Mouse (Mus musculus) neural tube, embryonic 12.5 days (tissue): ENCODE data around the gene Hhat. TPM values are rescaled to one million over a fixed set of nuclear protein-coding genes. Genes with fewer than 3 reads are reported as not detected.

Experiments used
- ATAC-seq: fragments of 200-750 bp; cut with Nextera tagmentation; 2 replicates; pipeline ENCODE4 v1.8.0; 2017; ENCODE audit warnings: low read depth, mild to moderate bottlenecking, moderate TSS enrichment, moderate library complexity; ENCODE audit not compliant: low FRiP score
- H3K27ac ChIP-seq: fragments of 300-500 bp; sonication (generic); 2 replicates; pipeline ENCODE4 v1.5.1; 2016
- H3K27me3 ChIP-seq: fragments of 300-500 bp; sonication (generic); replicated peaks from 2 replicates; pipeline ENCODE4 v1.6.1; 2016; ENCODE audit warnings: mild to moderate bottlenecking
- H3K36me3 ChIP-seq: fragments of 300-500 bp; sonication (generic); 2 replicates; pipeline ENCODE4 v1.6.1; 2016; ENCODE audit warnings: mild to moderate bottlenecking
- H3K4me1 ChIP-seq: fragments of 300-500 bp; sonication (generic); 2 replicates; pipeline ENCODE4 v1.6.1; 2016
- H3K4me2 ChIP-seq: fragments of 300-500 bp; sonication (generic); replicated peaks from 2 replicates; pipeline ENCODE4 v1.6.1; 2016; ENCODE audit warnings: mild to moderate bottlenecking
- H3K4me3 ChIP-seq: fragments of 300-500 bp; sonication (generic); 2 replicates; pipeline ENCODE4 v1.5.1; 2016
- H3K9ac ChIP-seq: fragments of 300-500 bp; sonication (generic); 2 replicates; pipeline ENCODE4 v1.6.1; 2016; ENCODE audit warnings: mild to moderate bottlenecking
- H3K9me3 ChIP-seq: fragments of 300-500 bp; sonication (generic); 2 replicates; pipeline ENCODE4 v1.6.1; 2016; ENCODE audit warnings: mild to moderate bottlenecking
- WGBS: fragments of 180-500 bp; shearing (Covaris S2); methylation state at CpG from one replicate; pipeline ENCODE4 v1.1.7; 2016; 5-methylcytosine and 5-hydroxymethylcytosine counted together
- polyA plus RNA-seq: library from polyadenylated mRNA; unstranded; fragments of >200 nt; fragmentation: Nextera tagmentation; extraction: Ambion mirVana; gene quantifications from 2 replicates; pipeline ENCODE4 v1.2.1, GENCODE M21; 2016

Gene Hhat
- polyA plus RNA-seq, 1 experiment from 2014 or later, result 7.2 TPM

DNA sequence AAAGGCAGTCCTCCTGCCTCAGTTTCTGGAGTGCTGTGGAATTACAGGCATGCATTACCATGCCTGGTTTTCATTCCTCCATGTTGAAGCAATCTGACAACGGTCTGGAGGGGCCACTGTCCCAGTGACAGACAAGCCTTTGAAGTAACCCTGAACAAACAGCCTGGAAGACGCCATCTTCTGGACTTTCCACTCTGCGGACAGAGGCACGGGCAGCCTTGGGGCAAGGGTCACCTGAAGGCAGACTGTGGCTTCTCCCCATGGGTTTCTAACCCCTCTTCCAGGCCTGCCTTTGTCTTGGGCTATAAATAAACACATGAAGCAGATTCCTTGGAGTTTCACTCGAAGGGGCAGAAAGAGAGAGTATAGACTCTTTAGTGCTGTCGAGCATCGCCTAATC lies 167.5 kb downstream of the Hhat start:
- Histone ChIP-seq H3K27ac (no peak overlapping the region), H3K4me1 (0 out of 2 replicates have a peak, but pooled peaks cover 7% of the 10 kb centered on the region), H3K4me2 (no peak overlapping the region), H3K9ac (no peak overlapping the region), H3K4me3 (no peak overlapping the region), H3K9me3 (no peaks in the 10 kb centered on the region), H3K27me3 (no peaks in the 10 kb centered on the region), H3K36me3 (no peaks in the 10 kb centered on the region)
- 45% methylated on average over 7 of the region's 7 CpGs for WGBS
- ATAC-seq, result no peak

DNA sequence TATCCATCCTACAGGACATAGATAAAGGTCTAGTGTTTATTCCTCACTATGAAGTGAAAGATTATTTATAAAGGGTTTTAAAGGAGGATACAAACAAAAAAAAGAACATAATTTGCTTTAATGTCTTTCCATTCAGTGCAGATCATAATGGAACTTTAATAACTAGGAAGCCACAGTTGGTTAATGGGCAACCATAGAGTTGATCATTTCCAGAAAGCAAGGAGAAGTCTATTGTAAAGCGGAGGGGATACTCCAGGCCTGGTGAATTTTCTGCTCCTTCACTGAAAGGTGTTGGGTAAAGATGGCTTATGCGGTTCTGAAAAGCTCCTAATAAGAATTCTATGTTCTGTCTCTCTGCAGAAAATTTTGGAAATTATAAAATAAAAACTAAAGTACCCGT lies 169.8 kb downstream of the Hhat start:
- no peak for ATAC-seq
- Histone ChIP-seq H3K36me3 (no peaks in the 10 kb centered on the region), H3K4me3 (no peak overlapping the region), H3K9me3 (no peaks in the 10 kb centered on the region), H3K9ac (no peak overlapping the region), H3K27me3 (no peaks in the 10 kb centered on the region), H3K27ac (no peak overlapping the region), H3K4me2 (no peak overlapping the region), H3K4me1 (0 out of 2 replicates have a peak, but pooled peaks cover 7% of the 10 kb centered on the region)
- WGBS, result 89% methylated on average over 3 of the region's 3 CpGs

DNA sequence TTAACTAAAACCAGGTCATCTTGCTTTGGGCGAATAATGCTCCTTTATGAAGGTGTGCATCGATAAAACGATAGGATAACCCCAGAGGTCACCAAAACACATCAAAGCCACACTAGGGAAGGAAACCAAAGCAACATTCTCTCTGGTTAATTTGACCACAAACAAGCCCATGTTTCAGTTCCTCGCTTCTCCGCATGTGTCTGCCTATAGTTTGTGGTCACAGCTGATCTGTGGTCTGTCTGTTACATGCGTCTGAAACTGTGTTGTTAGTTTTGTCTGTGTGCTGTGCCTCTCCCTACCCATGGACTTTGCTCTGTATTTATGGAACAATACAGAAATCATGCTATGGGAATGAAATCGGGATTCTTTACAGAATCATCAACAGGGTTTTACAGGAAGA lies 171.3 kb downstream of the Hhat start:
- ATAC-seq, result no peak
- 88% methylated on average over 7 of the region's 7 CpGs for WGBS
- Histone ChIP-seq H3K4me2 (no peak overlapping the region), H3K4me3 (no peak overlapping the region), H3K4me1 (0 out of 2 replicates have a peak, but pooled peaks cover 7% of the 10 kb centered on the region), H3K27me3 (no peaks in the 10 kb centered on the region), H3K36me3 (no peaks in the 10 kb centered on the region), H3K9me3 (no peaks in the 10 kb centered on the region), H3K27ac (no peak overlapping the region), H3K9ac (no peak overlapping the region)

- Histone ChIP-seq H3K4me3 (no peak overlapping the region), H3K9me3 (no peaks in the 10 kb centered on the region), H3K9ac (no peak overlapping the region), H3K4me1 (no peaks in the 10 kb centered on the region), H3K27ac (no peak overlapping the region), H3K4me2 (no peak overlapping the region), H3K36me3 (no peaks in the 10 kb centered on the region), H3K27me3 (no peaks in the 10 kb centered on the region)
- WGBS, result 48% methylated on average over 2 of the region's 2 CpGs
- ATAC-seq, result peak; percentile 85
Observed at GRCm38 (mm10) chr1:192598380-192598779, 172.6 kb downstream of the Hhat start.

GRCm38 (mm10) chr1:192595426-192595825 lies 175.6 kb downstream of the Hhat start:
- H3K27me3 ChIP-seq, result no peaks in the 10 kb centered on the region
- no peaks in the 10 kb centered on the region for H3K9me3 ChIP-seq
- no peak for ATAC-seq
- 75% methylated on average over 4 of the region's 4 CpGs for WGBS
- no peaks in the 10 kb centered on the region for H3K4me1 ChIP-seq
- no peaks in the 10 kb centered on the region for H3K36me3 ChIP-seq
- no peak overlapping the region for H3K27ac ChIP-seq
- H3K9ac ChIP-seq, result no peak overlapping the region
- H3K4me2 ChIP-seq, result no peak overlapping the region
- no peak overlapping the region for H3K4me3 ChIP-seq

DNA sequence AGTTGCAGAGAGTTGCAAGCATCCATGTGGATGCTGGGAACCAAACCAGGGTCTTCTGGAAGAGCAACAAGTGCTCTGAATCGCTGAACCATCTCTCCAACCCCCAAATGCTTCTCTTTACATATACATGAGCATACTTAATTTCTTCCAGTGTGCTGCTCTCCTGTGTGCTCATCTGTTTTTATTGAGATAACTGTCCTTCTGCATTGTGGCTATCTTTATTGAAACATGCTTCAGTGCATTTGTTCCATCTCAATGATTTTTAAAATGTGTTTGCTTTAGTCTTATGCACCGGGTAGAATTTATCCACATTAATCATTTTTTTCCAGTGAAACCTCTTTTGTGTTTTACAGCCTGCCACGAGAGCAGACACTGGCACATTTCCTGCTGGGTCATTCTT lies 177.5 kb downstream of the Hhat start:
- Histone ChIP-seq H3K4me2 (no peak overlapping the region), H3K36me3 (no peaks in the 10 kb centered on the region), H3K9ac (no peak overlapping the region), H3K27me3 (no peaks in the 10 kb centered on the region), H3K4me3 (no peak overlapping the region), H3K4me1 (no peaks in the 10 kb centered on the region), H3K9me3 (no peaks in the 10 kb centered on the region), H3K27ac (no peak overlapping the region)
- WGBS, result 67% methylated on average over 3 of the region's 3 CpGs
- ATAC-seq, result no peak

- no peak overlapping the region for H3K27ac ChIP-seq
- H3K4me2 ChIP-seq, result no peak overlapping the region
- no peaks in the 10 kb centered on the region for H3K27me3 ChIP-seq
- H3K4me3 ChIP-seq, result no peak overlapping the region
- H3K9ac ChIP-seq, result no peak overlapping the region
- H3K4me1 ChIP-seq, result no peaks in the 10 kb centered on the region
- WGBS, result 89% methylated on average over 9 of the region's 9 CpGs
- no peaks in the 10 kb centered on the region for H3K9me3 ChIP-seq
- H3K36me3 ChIP-seq, result no peaks in the 10 kb centered on the region
- ATAC-seq, result no peak
Observed at GRCm38 (mm10) chr1:192587451-192587850, 183.6 kb downstream of the Hhat start.

- Histone ChIP-seq H3K27me3 (no peaks in the 10 kb centered on the region), H3K36me3 (no peaks in the 10 kb centered on the region), H3K9ac (no peak overlapping the region), H3K27ac (no peak overlapping the region), H3K4me2 (no peak overlapping the region), H3K9me3 (no peaks in the 10 kb centered on the region), H3K4me3 (no peak overlapping the region), H3K4me1 (no peaks in the 10 kb centered on the region)
- ATAC-seq, result no peak
Observed at GRCm38 (mm10) chr1:192585289-192585688, 185.7 kb downstream of the Hhat start.

DNA sequence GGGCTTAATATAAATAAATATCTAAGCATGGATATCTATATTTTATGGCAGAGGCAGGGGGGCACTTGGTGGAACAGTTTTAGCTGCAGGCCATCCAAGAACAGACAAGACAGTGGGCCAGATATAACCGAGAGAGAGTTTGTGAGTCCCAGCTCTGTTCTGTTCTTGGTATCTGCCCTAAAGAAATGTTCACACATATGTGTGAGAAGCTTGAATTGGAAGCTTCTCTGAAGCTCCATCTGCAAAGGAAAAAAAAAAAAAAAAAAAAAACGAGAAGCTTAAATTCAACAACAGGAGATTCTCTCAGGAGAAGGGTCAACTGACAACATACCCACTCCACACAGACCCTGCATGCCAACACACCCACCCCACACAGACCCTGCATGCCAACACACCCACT lies 188.1 kb downstream of the Hhat start:
- Histone ChIP-seq H3K4me1 (no peaks in the 10 kb centered on the region), H3K9ac (no peak overlapping the region), H3K36me3 (no peaks in the 10 kb centered on the region), H3K9me3 (no peaks in the 10 kb centered on the region), H3K4me3 (no peak overlapping the region), H3K27ac (no peak overlapping the region), H3K4me2 (no peak overlapping the region), H3K27me3 (no peaks in the 10 kb centered on the region)
- WGBS, result 83% methylated on average over 2 of the region's 2 CpGs
- no peak for ATAC-seq

DNA sequence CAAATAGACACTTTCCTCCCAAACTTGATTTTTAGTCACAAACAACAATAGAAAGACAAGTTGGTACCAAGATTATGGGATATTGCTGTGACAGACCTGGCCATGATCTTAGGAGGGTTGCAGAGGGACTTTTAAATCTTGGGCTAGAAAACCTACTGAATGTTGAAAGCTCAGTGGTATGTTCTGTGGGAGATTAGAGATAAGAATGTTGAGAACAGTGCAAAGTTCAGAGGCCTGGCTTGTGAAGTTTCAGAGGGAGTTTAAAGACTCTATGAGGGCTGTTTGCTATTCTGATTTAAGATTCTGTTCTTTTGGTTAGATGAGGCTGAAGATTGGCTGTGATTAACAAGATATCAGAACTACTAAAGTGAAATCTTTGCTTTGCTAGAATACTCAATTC lies 206.3 kb downstream of the Hhat start:
- no peak for ATAC-seq
- no peak overlapping the region for H3K4me2 ChIP-seq
- peaks cover 9% of the 10 kb centered on the region; the same call in 1 of the 2 replicates for H3K9me3 ChIP-seq

DNA sequence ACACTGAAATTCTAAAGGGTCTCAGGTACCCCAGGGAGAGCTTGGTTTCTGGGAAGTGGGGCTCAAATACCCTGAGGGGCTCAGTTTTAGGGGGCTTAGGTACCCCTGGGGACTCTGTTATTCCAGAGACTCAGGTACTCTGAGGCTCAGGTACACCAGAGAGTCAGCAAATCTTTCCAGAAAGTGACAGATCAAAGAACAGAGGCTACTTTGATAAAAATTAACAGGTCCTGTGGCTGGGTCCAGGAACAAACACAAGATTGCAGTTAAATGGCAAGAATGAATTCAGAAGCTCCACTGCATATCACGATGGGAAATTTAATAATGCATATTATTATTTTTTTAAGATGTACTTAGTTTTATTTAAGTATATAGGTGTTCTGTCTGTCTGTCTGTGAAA lies 211.7 kb downstream of the Hhat start:
- H3K9me3 ChIP-seq, result no peaks in the 10 kb centered on the region
- no peaks in the 10 kb centered on the region for H3K27me3 ChIP-seq
- no peak for ATAC-seq
- no peak overlapping the region for H3K4me3 ChIP-seq
- H3K36me3 ChIP-seq, result no peaks in the 10 kb centered on the region
- no peak overlapping the region for H3K27ac ChIP-seq
- H3K4me1 ChIP-seq, result 0 out of 2 replicates have a peak, but pooled peaks cover 7% of the 10 kb centered on the region
- H3K4me2 ChIP-seq, result no peak overlapping the region
- H3K9ac ChIP-seq, result no peak overlapping the region
- 86% methylated on average over 1 of the region's 1 CpGs for WGBS

More for the DNA sequence above, 206.3 kb downstream of the Hhat start:
- Histone ChIP-seq H3K36me3 (no peaks in the 10 kb centered on the region), H3K9ac (no peak overlapping the region), H3K4me1 (no peaks in the 10 kb centered on the region), H3K4me3 (no peak overlapping the region), H3K27me3 (no peaks in the 10 kb centered on the region), H3K27ac (no peak overlapping the region)

DNA sequence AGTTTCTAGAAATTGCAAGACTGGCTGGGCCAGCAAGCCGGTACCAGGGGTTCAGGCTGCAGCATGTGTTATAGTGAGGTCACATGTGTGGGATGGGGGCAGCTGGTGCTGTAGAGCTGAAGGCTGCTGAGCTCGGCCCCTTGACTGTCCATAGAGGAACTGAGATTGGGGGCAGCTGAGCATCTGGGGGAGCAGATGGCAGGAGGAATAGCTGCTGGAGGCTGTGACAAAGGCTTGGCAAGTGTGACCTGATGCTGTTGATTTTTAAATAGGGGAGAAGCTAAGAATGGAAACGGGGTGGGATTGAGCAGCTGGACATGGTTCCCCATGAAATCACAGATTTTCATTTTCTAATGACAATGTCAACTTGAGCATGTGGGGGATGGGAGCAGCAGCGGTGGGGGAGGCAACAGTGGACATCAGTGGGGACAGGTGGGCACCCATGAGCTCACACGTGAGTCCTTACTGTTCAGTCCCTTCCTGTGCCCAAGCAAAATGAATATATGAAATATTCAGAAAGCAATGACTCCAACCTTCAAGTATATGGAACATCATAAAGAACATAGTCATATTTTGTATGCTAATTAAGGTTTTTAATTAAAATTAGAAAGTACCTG lies 212.9 kb downstream of the Hhat start:
- Histone ChIP-seq H3K36me3 (no peaks in the 10 kb centered on the region), H3K4me3 (no peak overlapping the region), H3K27ac (no peak overlapping the region), H3K9me3 (no peaks in the 10 kb centered on the region), H3K9ac (no peak overlapping the region), H3K4me2 (no peak overlapping the region), H3K4me1 (0 out of 2 replicates have a peak, but pooled peaks cover 7% of the 10 kb centered on the region), H3K27me3 (no peaks in the 10 kb centered on the region)
- WGBS, result 50% methylated on average over 5 of the region's 5 CpGs
- peak; percentile 81 for ATAC-seq

- 62% methylated on average over 4 of the region's 4 CpGs for WGBS
- Histone ChIP-seq H3K27ac (no peak overlapping the region), H3K9ac (no peak overlapping the region), H3K27me3 (no peaks in the 10 kb centered on the region), H3K36me3 (no peaks in the 10 kb centered on the region), H3K9me3 (no peaks in the 10 kb centered on the region), H3K4me2 (no peak overlapping the region), H3K4me3 (no peak overlapping the region), H3K4me1 (0 out of 2 replicates have a peak, but pooled peaks cover 7% of the 10 kb centered on the region)
- ATAC-seq, result no peak
Observed at GRCm38 (mm10) chr1:192555516-192555915, 215.5 kb downstream of the Hhat start.
